Mouse (Mus musculus) megakaryocyte progenitor cell, adult 5-6 weeks (primary cell): ENCODE results near the gene Yipf6. TPM values are rescaled to one million over a fixed set of nuclear protein-coding genes. Genes with fewer than 3 reads are reported as not detected.
"Not testable (repeated sequence)": the region's sequence is repeated elsewhere in the genome, so short reads cannot be mapped to it uniquely, and the experiment has no call there.

Source experiments
- ATAC-seq: replicated peaks from 2 replicates; pipeline ENCODE4 v1.8.0; 2016; ENCODE audit warnings: mild to moderate bottlenecking, moderate TSS enrichment, inconsistent platforms; ENCODE audit not compliant: poor library complexity
- total RNA-seq, 2 experiments: library from RNA; stranded (forward) in 1 of 2; stranded (reverse) in 1 of 2; fragments of 157-497, 149-512 nt in 1 of 2; fragments of 200-1000 nt in 1 of 2; gene quantifications; 2 replicates each; pipeline versions ENCODE4 v1.2.3 to v1.2.4; 2015 to 2017

The Yipf6 gene
- total RNA-seq (2015): 21.1 and 23.8 TPM in 2 replicates
- 22.5 and 24.0 TPM in 2 replicates for total RNA-seq (2017)

DNA sequence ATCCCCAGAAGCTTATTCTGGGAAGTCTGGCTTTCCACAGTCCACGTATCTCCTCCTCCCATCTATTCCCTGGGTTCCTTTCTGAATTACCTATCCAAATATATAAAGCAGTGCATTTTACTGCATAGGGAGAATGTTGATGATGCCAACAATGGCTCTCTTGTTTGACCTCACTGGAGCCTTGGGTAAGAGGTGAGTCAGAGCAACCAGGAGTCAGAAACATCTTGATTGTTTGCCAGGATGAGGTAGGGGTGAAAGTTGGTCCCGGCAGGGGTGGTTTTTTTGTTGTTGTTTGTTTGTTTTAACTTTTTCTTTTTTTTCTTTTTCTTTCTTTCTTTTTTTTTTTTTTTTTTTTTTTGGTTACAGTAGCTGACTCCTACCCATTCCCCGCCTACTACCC, at the start of gene Yipf6:
Gene Yipf6, plus strand, starts transcription at position 216 of the 400 bp plus-strand sequence.
- no peak for ATAC-seq

GRCm38 (mm10) chrX:98890072-98890405, 46.1 kb upstream of the Yipf6 start:
- no peak for ATAC-seq

- peak; percentile 90 for ATAC-seq
Measured at GRCm38 (mm10) chrX:98890406-98891116, 45.6 kb upstream of the Yipf6 start, which contains the start of gene Ophn1. Gene Ophn1 (minus strand): TSS chrX:98891025.

DNA sequence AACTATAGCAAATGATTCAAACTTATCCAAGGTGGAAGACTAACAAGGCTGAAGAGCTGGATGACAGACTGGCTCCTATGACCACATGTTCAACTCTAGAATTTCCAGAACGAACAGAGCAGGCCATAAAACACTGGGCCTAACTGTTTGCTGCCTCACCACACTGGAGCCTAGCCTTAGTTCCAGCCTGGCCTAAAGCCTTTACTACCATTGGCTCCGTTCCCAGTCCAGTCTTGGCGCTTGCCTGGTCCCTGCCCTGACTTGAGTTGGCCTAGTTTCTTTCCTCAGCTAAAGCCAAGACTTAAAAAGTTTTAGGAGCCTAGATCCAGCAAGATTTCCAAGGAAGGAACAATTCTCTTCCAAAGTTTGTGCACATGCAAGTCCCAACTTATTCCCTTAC, 37.8 kb upstream of the Yipf6 start:
- ATAC-seq: no peak

- ATAC-seq: peak; percentile 77
Measured at GRCm38 (mm10) chrX:98904226-98904625, 31.9 kb upstream of the Yipf6 start.

DNA sequence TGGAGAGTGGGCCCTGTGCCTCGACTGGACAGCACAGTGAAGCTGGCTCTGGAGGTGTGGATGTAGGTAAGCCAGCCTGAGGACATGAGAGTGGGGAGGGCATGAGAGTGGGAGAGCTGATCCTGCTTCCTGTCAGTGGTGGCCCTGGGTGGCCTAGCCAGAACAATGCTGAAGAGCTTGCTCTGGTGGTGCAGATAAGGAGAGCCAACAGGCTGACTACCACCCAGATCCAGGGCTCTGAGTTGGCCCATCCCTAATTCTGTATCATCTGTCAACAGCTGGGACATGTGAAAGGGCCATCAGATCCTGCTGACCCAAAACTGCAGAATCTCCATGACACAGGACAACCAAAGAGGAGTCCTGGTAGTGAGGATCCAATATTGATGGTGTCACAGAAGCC, 27.2 kb upstream of the Yipf6 start:
- ATAC-seq: peak; percentile 84

DNA sequence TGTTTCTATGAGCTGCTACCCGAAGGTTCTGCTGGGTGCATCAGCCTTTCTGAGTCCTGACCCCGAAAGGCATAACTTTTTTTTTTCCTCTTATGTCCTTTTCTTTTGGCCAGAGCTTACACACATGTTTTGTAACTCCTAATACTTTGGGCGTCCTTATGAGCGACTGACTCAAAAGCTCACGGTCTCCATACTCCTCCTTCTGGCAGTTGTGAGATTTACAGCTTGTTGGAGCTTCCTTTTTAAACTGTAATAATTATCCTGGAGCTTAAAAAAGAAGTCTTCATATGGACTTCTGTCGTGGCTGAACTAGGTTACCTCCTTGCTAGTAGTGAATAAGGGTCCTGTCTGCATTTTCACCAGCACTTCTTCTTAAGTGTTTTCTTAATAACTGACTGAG, 16.7 kb upstream of the Yipf6 start:
- ATAC-seq: peak; percentile 88

- ATAC-seq: peak; percentile 80
Measured at GRCm38 (mm10) chrX:98936707-98937554, 815 bp downstream of the Yipf6 start.

GRCm38 (mm10) chrX:98937555-98938294, 1.6 kb downstream of the Yipf6 start:
- peak; percentile 71 for ATAC-seq

DNA sequence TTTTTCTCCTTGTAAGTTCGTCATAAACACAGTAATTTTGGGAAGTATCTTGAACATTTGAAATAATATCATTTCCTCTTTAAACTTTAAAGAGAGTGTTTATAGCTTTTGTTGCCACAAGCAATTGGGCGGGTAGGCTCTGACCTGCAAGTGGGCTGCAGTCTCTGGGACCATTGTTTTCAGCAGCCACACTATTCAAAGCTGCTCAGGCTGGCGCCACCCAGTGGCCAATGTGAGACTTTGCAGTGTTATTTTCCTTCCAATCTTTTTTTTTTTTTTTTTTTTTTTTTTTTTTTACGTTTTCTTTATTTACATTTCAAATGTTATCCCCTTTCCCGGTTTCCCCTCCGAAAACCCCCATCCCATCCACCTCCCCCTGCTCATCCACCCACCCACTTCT, 17.8 kb downstream of the Yipf6 start:
- ATAC-seq: peak; percentile 53

- ATAC-seq: peak; percentile 88
Measured at GRCm38 (mm10) chrX:98958287-98958686, 22.2 kb downstream of the Yipf6 start.

GRCm38 (mm10) chrX:98959050-98959449, 22.9 kb downstream of the Yipf6 start:
- peak; percentile 45 for ATAC-seq

DNA sequence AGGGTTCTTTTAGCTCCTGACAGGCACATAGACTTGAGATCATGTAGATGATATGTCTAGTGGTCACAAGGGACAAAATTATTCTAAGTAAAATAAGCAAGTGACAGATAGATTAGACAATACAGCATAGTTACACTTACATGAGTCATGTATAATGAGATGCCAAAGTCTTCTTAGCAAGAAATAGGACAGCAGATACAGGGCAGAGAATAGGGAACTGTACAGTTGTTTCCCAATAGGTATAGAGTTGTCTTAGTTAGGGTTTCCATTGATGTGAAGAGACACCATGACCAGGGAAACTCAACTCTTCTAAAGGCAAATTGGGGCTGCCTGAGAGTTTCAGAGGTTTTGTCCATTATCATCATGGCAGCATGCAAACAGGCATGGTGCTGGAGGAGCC, 27.6 kb downstream of the Yipf6 start:
- ATAC-seq: peak; percentile 52

DNA sequence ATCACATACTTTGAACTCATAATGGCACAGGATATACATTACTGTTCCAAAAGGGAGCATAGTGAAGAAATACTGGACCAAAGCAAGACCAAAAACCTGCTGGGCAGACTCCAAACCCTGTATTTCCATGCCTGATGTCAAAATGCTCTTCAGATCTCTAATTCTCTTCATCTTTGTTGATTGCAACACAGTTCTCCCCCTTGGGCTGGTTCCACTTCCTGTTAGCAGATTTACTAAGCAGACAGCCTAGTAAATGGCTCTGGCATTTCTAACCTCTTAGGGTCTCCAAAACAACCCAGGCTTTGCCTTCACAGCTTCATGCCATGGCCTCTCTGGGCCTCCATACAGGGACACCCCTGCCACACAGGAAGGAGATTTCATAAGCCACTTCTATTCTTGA, 28.4 kb downstream of the Yipf6 start:
- peak; percentile 86 for ATAC-seq

DNA sequence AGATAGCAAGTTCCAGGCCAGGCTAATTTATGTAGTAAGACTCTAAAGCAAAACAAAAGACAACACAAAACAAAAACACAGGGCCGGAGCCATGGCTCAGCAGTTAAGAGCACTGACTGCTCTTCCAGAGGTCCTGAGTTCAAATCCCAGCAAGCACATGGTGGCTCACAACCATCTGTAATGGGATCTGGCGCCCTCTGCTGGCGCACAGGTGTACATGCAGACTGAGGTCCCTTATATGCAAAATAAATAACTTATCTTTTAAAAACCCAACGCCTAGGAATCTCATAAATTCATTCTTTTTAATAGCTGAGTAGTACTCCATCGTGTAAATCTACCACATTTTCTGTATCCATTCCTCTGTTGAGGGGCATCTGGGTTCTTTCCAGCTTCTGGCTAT, 50.5 kb downstream of the Yipf6 start:
- ATAC-seq: not testable (repeated sequence)

DNA sequence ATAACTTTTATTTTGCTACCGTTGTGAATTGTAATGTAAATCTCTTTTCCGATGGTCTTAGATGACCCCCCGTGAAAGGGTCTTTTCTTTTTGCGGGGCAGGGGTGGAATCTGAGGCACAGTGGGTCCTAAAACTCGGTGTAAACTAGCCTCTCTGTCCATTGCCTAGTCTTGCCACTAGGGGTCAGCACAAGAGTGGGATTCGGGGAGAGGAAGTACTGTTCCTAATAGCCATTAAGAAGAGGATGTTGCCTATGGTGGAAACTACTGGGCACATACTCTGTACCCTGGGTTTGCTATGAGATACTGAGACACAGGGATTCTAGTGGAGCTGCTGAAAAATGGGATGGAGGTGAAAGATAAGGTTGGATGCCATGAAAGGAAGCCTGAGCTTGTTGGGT, 53.5 kb downstream of the Yipf6 start:
- peak; percentile 96 for ATAC-seq

Other genes starting within 250 kb of the Yipf6 start
- 0.81 and 0.89 TPM in 2 replicates for gene Ophn1, start 45.3 kb upstream of the Yipf6 start, total RNA-seq (2015)
- gene Ophn1, start 45.3 kb upstream of the Yipf6 start, total RNA-seq (2017): 1.8 and 2.8 TPM in 2 replicates
- gene Stard8, start 66.9 kb downstream of the Yipf6 start, total RNA-seq (2015): 4.4 and 5.6 TPM in 2 replicates
- 3.1 and 6.9 TPM in 2 replicates for gene Stard8, start 66.9 kb downstream of the Yipf6 start, total RNA-seq (2017)
- 1.0 and 1.2 TPM in 2 replicates for gene Efnb1, start 199.8 kb downstream of the Yipf6 start, total RNA-seq (2015)
- 0.98 and 1.00 TPM in 2 replicates for gene Efnb1, start 199.8 kb downstream of the Yipf6 start, total RNA-seq (2017)